Mouse (Mus musculus) right cerebral cortex, postnatal 25 days (tissue): Measurements from ENCODE around the gene Camk2b.

ENCODE experiments used
- DNase-seq: peaks from one replicate; pipeline ENCODE4 v3.0.0; 2022

Gene Camk2b

DNA sequence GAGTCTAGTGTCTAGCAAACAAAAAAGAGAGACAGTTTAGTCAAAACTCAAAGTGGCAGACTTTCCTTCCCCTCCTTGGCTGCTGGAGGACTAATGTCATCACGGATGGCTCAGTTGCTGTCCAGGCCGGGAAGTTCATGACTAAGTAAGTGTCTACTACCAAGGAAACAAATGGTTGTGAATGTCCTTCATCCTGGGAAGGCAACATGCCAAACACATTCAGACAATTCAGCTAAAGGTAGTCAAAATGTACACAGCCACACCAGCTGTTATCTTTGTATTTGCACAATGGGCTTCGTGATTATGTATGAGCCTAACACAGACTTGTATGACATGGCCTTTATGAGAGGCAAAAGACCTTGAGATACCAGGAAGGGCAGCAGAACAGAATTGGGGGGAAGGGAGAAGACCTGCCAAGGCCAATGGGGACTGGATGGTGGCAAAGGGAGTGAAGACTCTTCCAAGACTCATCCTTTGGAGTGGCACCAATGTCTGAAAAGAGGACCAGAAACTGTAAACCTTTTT is 139.4 kb downstream of the Camk2b start:
- no peak for DNase-seq

GRCm38 (mm10) chr11:5924699-5925098 is 141.5 kb downstream of the Camk2b start:
- DNase-seq, result no peak

GRCm38 (mm10) chr11:5920323-5920960 is 145.7 kb downstream of the Camk2b start:
- DNase-seq, result no peak
